Mouse (Mus musculus): Measurements from ENCODE around the gene Kdm5a. TPM values are rescaled to one million over a fixed set of nuclear protein-coding genes. Genes with fewer than 3 reads are reported as not detected.

Gene Kdm5a
- 34.6 and 37.3 TPM in 2 replicates for polyA plus RNA-seq (2015; fragmentation: Nextera tagmentation; extraction: Ambion mirVana)

DNA sequence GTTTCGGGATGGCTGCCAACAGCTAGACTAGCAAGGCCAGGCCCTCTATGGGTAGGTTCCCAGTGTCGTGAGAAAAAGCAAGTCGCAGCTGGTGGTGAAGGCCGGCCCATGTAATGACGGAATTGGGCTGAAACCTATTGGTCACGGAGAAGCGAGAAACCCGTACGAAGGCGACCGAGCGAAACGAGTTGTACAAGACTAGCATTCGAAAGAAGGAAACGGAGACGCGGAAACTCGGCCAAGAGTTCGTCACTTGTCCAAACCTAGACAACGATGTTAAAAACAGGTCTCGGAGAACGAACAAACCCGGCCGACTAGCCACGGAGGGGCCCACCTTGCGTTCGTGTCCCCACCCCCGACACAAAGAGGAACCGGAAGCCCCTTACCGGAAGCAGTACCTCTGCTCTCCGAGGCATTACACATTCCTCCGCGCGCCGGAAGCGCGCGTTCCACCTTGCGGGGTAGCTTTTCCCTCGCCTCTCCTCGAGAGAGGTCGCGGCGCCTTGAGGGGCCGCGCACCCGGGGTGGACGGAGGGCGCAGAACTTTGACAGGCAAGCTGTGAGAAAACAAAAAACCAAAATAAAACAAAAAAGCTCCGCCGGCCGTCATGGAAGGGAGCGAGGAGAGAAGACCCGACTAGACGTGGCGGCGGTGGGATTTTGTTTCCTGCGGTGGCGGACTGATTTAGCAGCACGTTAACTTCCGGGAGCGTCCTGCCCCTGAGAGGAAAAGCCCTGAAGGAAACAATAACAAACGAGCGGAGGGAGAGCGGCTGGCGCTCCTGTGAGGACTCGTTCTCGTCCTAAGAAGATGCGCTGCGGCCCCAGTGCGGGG is at the start of gene Kdm5a, which contains the start of gene Ccdc77:
Kdm5a (plus strand) TSS at position 437 of the 835 bp plus-strand sequence.
Ccdc77 (minus strand) TSS at position 687 of the 835 bp plus-strand sequence.
- Histone ChIP-seq H3K9me3 (no peaks in the 10 kb centered on the region), H3K4me2 (replicated peaks) (peak within 1 kb of the TSS; percentile 79), H3K4me1 (replicated peaks) (peaks cover 9% of the 10 kb centered on the region), H3K4me3 (replicated peaks) (peak within 1 kb of the TSS; percentile 96), H3K36me3 (peaks cover 8% of the 10 kb centered on the region; the same call in 1 of the 2 replicates), H3K27me3 (replicated peaks) (no peaks in the 10 kb centered on the region), H3K9ac (peak within 1 kb of the TSS; percentile 91), H3K27ac (peak within 1 kb of the TSS; percentile 88)
- under 1% methylated on average over 71 of the region's 71 CpGs for WGBS
- peak; percentile 99 for ATAC-seq

GRCm38 (mm10) chr6:120318303-120318940 is 45.5 kb upstream of the Kdm5a start:
- Histone ChIP-seq H3K36me3 (no peaks in the 10 kb centered on the region), H3K4me3 (replicated peaks) (no peak overlapping the region), H3K27ac (no peak overlapping the region), H3K27me3 (replicated peaks) (no peaks in the 10 kb centered on the region), H3K9me3 (no peaks in the 10 kb centered on the region), H3K9ac (no peak overlapping the region), H3K4me1 (replicated peaks) (no peaks in the 10 kb centered on the region), H3K4me2 (replicated peaks) (no peak overlapping the region; the same call in 1 of the 2 replicates)
- 46% methylated on average over 11 of the region's 11 CpGs for WGBS
- ATAC-seq, result peak; percentile 54

GRCm38 (mm10) chr6:120319129-120319528 is 44.8 kb upstream of the Kdm5a start:
- ATAC-seq, result no peak
- H3K9me3 ChIP-seq, result no peaks in the 10 kb centered on the region
- H3K4me3 ChIP-seq (replicated peaks), result no peak overlapping the region
- 67% methylated on average over 9 of the region's 9 CpGs for WGBS
- no peak overlapping the region for H3K4me2 ChIP-seq (replicated peaks)
- H3K36me3 ChIP-seq, result no peaks in the 10 kb centered on the region
- no peaks in the 10 kb centered on the region for H3K27me3 ChIP-seq (replicated peaks)
- H3K4me1 ChIP-seq (replicated peaks), result no peaks in the 10 kb centered on the region
- no peak overlapping the region for H3K27ac ChIP-seq
- no peak overlapping the region for H3K9ac ChIP-seq

GRCm38 (mm10) chr6:120320369-120320768 is 43.6 kb upstream of the Kdm5a start:
- no peak overlapping the region for H3K4me3 ChIP-seq (replicated peaks)
- no peaks in the 10 kb centered on the region for H3K4me1 ChIP-seq (replicated peaks)
- H3K27ac ChIP-seq, result no peak overlapping the region
- no peak overlapping the region for H3K9ac ChIP-seq
- H3K36me3 ChIP-seq, result 0 out of 2 replicates have a peak, but pooled peaks cover 3% of the 10 kb centered on the region
- WGBS, result 55% methylated on average over 2 of the region's 2 CpGs
- no peak for ATAC-seq
- no peak overlapping the region for H3K4me2 ChIP-seq (replicated peaks)
- no peaks in the 10 kb centered on the region for H3K9me3 ChIP-seq
- H3K27me3 ChIP-seq (replicated peaks), result no peaks in the 10 kb centered on the region

- WGBS, result 33% methylated on average over 6 of the region's 6 CpGs
- Histone ChIP-seq H3K4me1 (replicated peaks) (no peaks in the 10 kb centered on the region), H3K4me2 (replicated peaks) (no peak overlapping the region), H3K4me3 (replicated peaks) (no peak overlapping the region), H3K27me3 (replicated peaks) (no peaks in the 10 kb centered on the region), H3K36me3 (0 out of 2 replicates have a peak, but pooled peaks cover 6% of the 10 kb centered on the region), H3K9me3 (no peaks in the 10 kb centered on the region), H3K27ac (no peak overlapping the region), H3K9ac (no peak overlapping the region)
- peak; percentile 53 for ATAC-seq
Observed at GRCm38 (mm10) chr6:120324295-120324927, 39.5 kb upstream of the Kdm5a start.

GRCm38 (mm10) chr6:120332351-120332750 is 31.6 kb upstream of the Kdm5a start:
- Histone ChIP-seq H3K27ac (no peak overlapping the region), H3K4me1 (replicated peaks) (no peaks in the 10 kb centered on the region), H3K36me3 (peaks cover 22% of the 10 kb centered on the region), H3K4me3 (replicated peaks) (no peak overlapping the region), H3K9me3 (no peaks in the 10 kb centered on the region), H3K4me2 (replicated peaks) (no peak overlapping the region), H3K9ac (no peak overlapping the region), H3K27me3 (replicated peaks) (no peaks in the 10 kb centered on the region)
- ATAC-seq, result no peak
- 76% methylated on average over 2 of the region's 2 CpGs for WGBS

DNA sequence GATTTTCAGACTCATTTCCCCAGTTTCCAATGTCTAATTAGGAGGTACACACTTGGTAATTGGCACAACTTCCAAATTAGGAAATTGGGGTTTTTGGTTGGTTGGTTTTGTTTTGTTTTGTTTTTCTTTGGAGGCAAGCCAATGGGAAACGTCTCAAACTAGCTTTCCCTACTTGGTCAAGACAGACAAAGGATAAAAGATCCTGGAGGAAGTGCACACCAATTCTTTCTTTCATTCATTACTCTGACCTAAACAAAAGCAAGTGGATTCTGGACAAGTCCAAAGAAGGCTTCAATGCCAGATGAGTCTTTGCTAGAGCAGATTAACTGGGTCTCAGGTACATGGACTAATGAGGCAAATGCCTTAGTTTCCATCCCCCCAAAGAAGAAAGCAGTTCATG is 19.9 kb upstream of the Kdm5a start:
- H3K27ac ChIP-seq, result no peak overlapping the region
- H3K4me3 ChIP-seq (replicated peaks), result no peak overlapping the region
- no peak overlapping the region for H3K4me2 ChIP-seq (replicated peaks)
- H3K9ac ChIP-seq, result no peak overlapping the region
- WGBS, result 71% methylated on average over 1 of the region's 1 CpGs
- peaks cover 6% of the 10 kb centered on the region; the same call in 1 of the 2 replicates for H3K36me3 ChIP-seq
- no peak for ATAC-seq
- H3K4me1 ChIP-seq (replicated peaks), result no peaks in the 10 kb centered on the region
- H3K9me3 ChIP-seq, result no peaks in the 10 kb centered on the region
- no peaks in the 10 kb centered on the region for H3K27me3 ChIP-seq (replicated peaks)

GRCm38 (mm10) chr6:120349018-120349417 is 14.9 kb upstream of the Kdm5a start:
- 89% methylated on average over 3 of the region's 3 CpGs for WGBS
- Histone ChIP-seq H3K4me1 (replicated peaks) (no peaks in the 10 kb centered on the region), H3K36me3 (peaks cover 17% of the 10 kb centered on the region), H3K4me3 (replicated peaks) (no peak overlapping the region), H3K9ac (no peak overlapping the region), H3K27me3 (replicated peaks) (no peaks in the 10 kb centered on the region), H3K9me3 (no peaks in the 10 kb centered on the region), H3K4me2 (replicated peaks) (no peak overlapping the region), H3K27ac (no peak overlapping the region)
- ATAC-seq, result no peak

DNA sequence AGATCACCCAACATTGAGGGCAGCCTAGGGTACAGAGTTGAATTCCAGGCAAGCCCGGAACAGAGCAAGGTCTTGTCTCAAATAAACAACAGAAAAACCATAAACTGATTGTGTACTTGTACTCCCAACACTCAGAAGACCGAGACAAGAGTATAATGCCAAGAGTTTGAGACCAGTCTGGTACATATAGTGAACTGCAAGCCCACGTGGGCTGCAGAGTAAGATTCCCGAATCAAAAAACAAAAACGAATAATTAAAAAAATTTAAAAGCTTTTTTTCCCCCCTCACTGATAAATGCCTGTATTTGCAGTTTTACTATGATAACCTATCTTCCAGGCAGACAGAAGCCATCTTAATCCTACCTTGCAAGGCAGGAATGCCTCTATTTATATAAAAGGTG is 7.4 kb upstream of the Kdm5a start:
- Histone ChIP-seq H3K27ac (peak overlapping the region; percentile 69), H3K9ac (peak overlapping the region; percentile 52), H3K27me3 (replicated peaks) (no peaks in the 10 kb centered on the region), H3K4me1 (replicated peaks) (peaks cover 4% of the 10 kb centered on the region), H3K4me3 (replicated peaks) (peak overlapping the region; percentile 47), H3K4me2 (replicated peaks) (peak overlapping the region; percentile 61), H3K36me3 (no peaks in the 10 kb centered on the region), H3K9me3 (no peaks in the 10 kb centered on the region)
- WGBS, result 18% methylated on average over 5 of the region's 5 CpGs
- ATAC-seq, result no peak

GRCm38 (mm10) chr6:120356951-120357945 is 6.7 kb upstream of the Kdm5a start:
- Histone ChIP-seq H3K9ac (peak overlapping the region; percentile 52), H3K27ac (peak overlapping the region; percentile 69)
- ATAC-seq, result peak; percentile 99

GRCm38 (mm10) chr6:120362124-120362523 is 1.8 kb upstream of the Kdm5a start:
- Histone ChIP-seq H3K9ac (no peak overlapping the region), H3K4me2 (replicated peaks) (no peak overlapping the region), H3K27ac (no peak overlapping the region), H3K4me1 (replicated peaks) (peaks cover 9% of the 10 kb centered on the region), H3K27me3 (replicated peaks) (no peaks in the 10 kb centered on the region), H3K9me3 (no peaks in the 10 kb centered on the region), H3K36me3 (0 out of 2 replicates have a peak, but pooled peaks cover under 1% of the 10 kb centered on the region), H3K4me3 (replicated peaks) (no peak overlapping the region)
- no peak for ATAC-seq
- 92% methylated on average over 2 of the region's 2 CpGs for WGBS

More at GRCm38 (mm10) chr6:120356951-120357945, 6.7 kb upstream of the Kdm5a start:
- WGBS, result under 1% methylated on average over 31 of the region's 31 CpGs
- Histone ChIP-seq H3K4me1 (replicated peaks) (peaks cover 4% of the 10 kb centered on the region), H3K27me3 (replicated peaks) (no peaks in the 10 kb centered on the region), H3K36me3 (no peaks in the 10 kb centered on the region), H3K4me3 (replicated peaks) (peak overlapping the region; percentile 47), H3K4me2 (replicated peaks) (peak overlapping the region; percentile 61), H3K9me3 (no peaks in the 10 kb centered on the region)

All from intestine, embryonic 15.5 days (tissue).